Mouse (Mus musculus) thymus, adult 2 months (tissue): ENCODE measurements around the gene Rfc4.

ENCODE experiments used
- CTCF ChIP-seq: fragments of 200-500 bp; IDR thresholded peaks from 2 replicates; pipeline ENCODE4 v1.5.1; 2012; ENCODE audit warnings: mild to moderate bottlenecking, control low read depth, low read length, moderate library complexity, borderline replicate concordance; ENCODE audit not compliant: control insufficient read depth, poor library complexity, insufficient read depth; ENCODE audit errors: extremely low read depth
- POLR2A ChIP-seq: fragments of 200-500 bp; IDR thresholded peaks from 2 replicates; pipeline ENCODE4 v1.6.1; 2012; ENCODE audit warnings: mild to moderate bottlenecking, low read length, control low read depth, moderate library complexity; ENCODE audit not compliant: control insufficient read depth, poor library complexity, insufficient read depth; ENCODE audit errors: extremely low read depth

GRCm38 (mm10) chr16:23122446-23122845 is 5.1 kb downstream of the Rfc4 start:
- TF ChIP-seq POLR2A (no peak), CTCF (no peak)
